Mouse (Mus musculus) midbrain, postnatal 0 days (tissue): Measurements from ENCODE around the gene Ttc30a1. TPM values are rescaled to one million over a fixed set of nuclear protein-coding genes. Genes with fewer than 3 reads are reported as not detected.
A peak's percentile ranks its signal among the peaks of the same experiment; 100 is the strongest.
"Not testable (repeated sequence)": the region's sequence is repeated elsewhere in the genome, so short reads cannot be mapped to it uniquely, and the experiment has no call there.

Experiments used
- ATAC-seq: fragments of 200-750 bp; cut with Nextera tagmentation; 2 replicates; pipeline ENCODE4 v1.8.0; 2017; ENCODE audit warnings: moderate number of reproducible peaks, mild to moderate bottlenecking, moderate TSS enrichment, moderate library complexity; ENCODE audit not compliant: low FRiP score
- DNase-seq: peaks from one replicate; pipeline ENCODE4 v3.0.0-alpha.2; 2015; ENCODE audit warnings: low spot score
- H3K27ac ChIP-seq: fragments of 300-500 bp; sonication (generic); 2 replicates; pipeline ENCODE4 v1.5.1; 2014; ENCODE audit warnings: low read depth, mild to moderate bottlenecking, low read length, mixed read lengths
- H3K27me3 ChIP-seq: fragments of 300-500 bp; sonication (generic); 2 replicates; pipeline ENCODE4 v1.6.1; 2014; ENCODE audit warnings: low read length, control low read depth, mixed read lengths; ENCODE audit not compliant: insufficient read depth
- H3K36me3 ChIP-seq: fragments of 300-500 bp; sonication (generic); 2 replicates; pipeline ENCODE4 v1.6.1; 2014; ENCODE audit warnings: low read length, control low read depth, mixed read lengths; ENCODE audit not compliant: insufficient read depth
- H3K4me1 ChIP-seq: fragments of 300-500 bp; sonication (generic); 2 replicates; pipeline ENCODE4 v1.6.1; 2014; ENCODE audit warnings: mild to moderate bottlenecking, control low read depth, antibody characterized with exemption, low read length, mixed read lengths; ENCODE audit not compliant: insufficient read depth
- H3K4me2 ChIP-seq: fragments of 300-500 bp; sonication (generic); 2 replicates; pipeline ENCODE4 v1.6.1; 2014; ENCODE audit warnings: low read depth, mild to moderate bottlenecking, low read length, mixed read lengths; ENCODE audit not compliant: poor library complexity, severe bottlenecking
- H3K4me3 ChIP-seq: fragments of 300-500 bp; sonication (generic); 2 replicates; pipeline ENCODE4 v1.5.1; 2014; ENCODE audit warnings: low read depth, mild to moderate bottlenecking, low read length, moderate library complexity
- H3K9ac ChIP-seq: fragments of 300-500 bp; sonication (generic); replicated peaks from 2 replicates; pipeline ENCODE4 v1.6.1; 2014; ENCODE audit warnings: mild to moderate bottlenecking, low read length, moderate library complexity, mixed read lengths; ENCODE audit not compliant: poor library complexity, severe bottlenecking
- H3K9me3 ChIP-seq: fragments of 300-500 bp; sonication (generic); 2 replicates; pipeline ENCODE4 v1.6.1; 2016; ENCODE audit warnings: low read length, control low read depth
- CTCF ChIP-seq: IDR thresholded peaks from 2 replicates; pipeline ENCODE4 v1.5.1; 2016; ENCODE audit warnings: antibody characterized with exemption, mild to moderate bottlenecking
- WGBS: fragments of 180-500 bp; shearing (Covaris S2); extraction: QIAGEN DNeasy Blood & Tissue Kit; methylation state at CpG from one replicate; pipeline ENCODE4 v1.1.7; 2014; 5-methylcytosine and 5-hydroxymethylcytosine counted together
- polyA plus RNA-seq: library from polyadenylated mRNA; unstranded; fragments of >200 nt; fragmentation: Nextera tagmentation; extraction: Ambion mirVana; gene quantifications from 2 replicates; pipeline ENCODE4 v1.2.1, GENCODE M21; 2015
- total RNA-seq: library from RNA; depleted of rRNA; stranded (reverse); fragments of >200 nt; gene quantifications from 2 replicates; pipeline ENCODE4 v1.2.3, GENCODE M21; 2014; rRNA removed

Ttc30a1 gene
- total RNA-seq, result 12.3 and 12.7 TPM in 2 replicates
- 5.2 and 5.5 TPM in 2 replicates for polyA plus RNA-seq

DNA sequence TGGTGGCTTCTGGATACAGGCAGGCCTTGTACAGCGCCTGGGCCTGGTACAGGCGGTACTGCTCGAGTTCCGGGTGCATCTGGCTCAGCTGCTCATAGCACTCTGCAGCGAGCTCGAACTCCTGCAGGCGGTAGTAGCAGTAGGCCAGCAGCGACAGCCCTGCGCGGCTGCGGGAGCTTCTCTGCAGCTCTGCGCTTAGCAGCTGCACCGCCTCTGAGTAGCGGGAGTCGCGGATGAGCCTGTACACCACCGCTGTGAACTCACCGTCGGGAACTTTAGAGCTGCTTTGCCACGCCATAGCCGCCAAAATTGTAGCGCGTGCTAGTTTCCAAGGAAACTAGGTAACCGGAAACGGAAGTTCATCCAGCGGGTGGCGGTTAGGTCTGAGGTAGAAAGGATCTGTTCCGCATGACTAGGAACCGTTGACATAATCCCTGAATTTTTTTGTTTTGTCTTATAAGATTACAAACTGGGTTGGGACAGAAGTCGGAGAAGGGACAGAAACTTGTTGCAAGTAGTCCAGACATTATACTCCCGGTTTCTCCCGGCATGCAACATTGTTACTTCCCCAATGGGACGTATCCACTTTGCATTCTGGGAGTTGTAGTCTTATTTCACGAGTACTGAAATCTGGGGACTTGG, at the start of gene Ttc30a1:
Ttc30a1 (minus strand) TSS at position 528 of the 642 bp plus-strand sequence.
- peak within 1 kb of the TSS; percentile 42 for H3K4me3 ChIP-seq
- H3K4me1 ChIP-seq, H3K9me3 ChIP-seq, H3K36me3 ChIP-seq, H3K27me3 ChIP-seq: not testable (repeated sequence)
- 3% methylated on average over 32 of the region's 34 CpGs for WGBS
- H3K27ac ChIP-seq, result peak within 1 kb of the TSS; percentile 59
- peak; percentile 92 for DNase-seq
- ATAC-seq, result peak; percentile 79
- 0 out of 2 replicates have a peak within 1 kb of the TSS, but pooled peaks have one; percentile 19 for H3K9ac ChIP-seq
- H3K4me2 ChIP-seq, result peak within 1 kb of the TSS; percentile 52

DNA sequence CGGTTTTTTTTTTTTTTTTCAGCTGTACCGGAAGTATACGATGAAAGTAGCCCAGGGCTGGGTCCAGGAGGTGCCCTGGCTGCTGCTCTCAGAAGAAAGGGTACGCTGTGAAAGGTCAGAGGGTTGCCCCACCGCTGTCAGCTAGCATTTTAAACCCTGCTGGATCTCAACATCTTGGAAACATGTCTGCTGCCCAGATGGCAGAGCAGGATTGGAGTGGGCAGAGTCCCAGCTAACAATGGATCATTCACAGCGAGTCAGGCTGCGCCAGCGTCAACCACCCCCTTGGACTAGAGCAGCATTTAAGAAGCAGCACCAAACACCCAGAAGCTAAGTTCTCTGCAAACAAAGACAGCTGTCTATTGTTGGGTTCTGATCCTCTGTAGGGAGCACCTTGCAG, 48.3 kb upstream of the Ttc30a1 start:
- Histone ChIP-seq H3K4me3 (no peak overlapping the region), H3K9ac (no peak overlapping the region), H3K4me2 (peak overlapping the region; percentile 37; the same call in 1 of the 2 replicates), H3K27ac (peak overlapping the region; percentile 80), H3K4me1 (peaks cover 12% of the 10 kb centered on the region; the same call in 1 of the 2 replicates), H3K9me3 (no peaks in the 10 kb centered on the region), H3K36me3 (no peaks in the 10 kb centered on the region), H3K27me3 (no peaks in the 10 kb centered on the region)
- TF ChIP-seq CTCF, result no peak
- WGBS, result 10% methylated on average over 8 of the region's 8 CpGs
- ATAC-seq (peak; percentile 80), DNase-seq (peak; percentile 81)

DNA sequence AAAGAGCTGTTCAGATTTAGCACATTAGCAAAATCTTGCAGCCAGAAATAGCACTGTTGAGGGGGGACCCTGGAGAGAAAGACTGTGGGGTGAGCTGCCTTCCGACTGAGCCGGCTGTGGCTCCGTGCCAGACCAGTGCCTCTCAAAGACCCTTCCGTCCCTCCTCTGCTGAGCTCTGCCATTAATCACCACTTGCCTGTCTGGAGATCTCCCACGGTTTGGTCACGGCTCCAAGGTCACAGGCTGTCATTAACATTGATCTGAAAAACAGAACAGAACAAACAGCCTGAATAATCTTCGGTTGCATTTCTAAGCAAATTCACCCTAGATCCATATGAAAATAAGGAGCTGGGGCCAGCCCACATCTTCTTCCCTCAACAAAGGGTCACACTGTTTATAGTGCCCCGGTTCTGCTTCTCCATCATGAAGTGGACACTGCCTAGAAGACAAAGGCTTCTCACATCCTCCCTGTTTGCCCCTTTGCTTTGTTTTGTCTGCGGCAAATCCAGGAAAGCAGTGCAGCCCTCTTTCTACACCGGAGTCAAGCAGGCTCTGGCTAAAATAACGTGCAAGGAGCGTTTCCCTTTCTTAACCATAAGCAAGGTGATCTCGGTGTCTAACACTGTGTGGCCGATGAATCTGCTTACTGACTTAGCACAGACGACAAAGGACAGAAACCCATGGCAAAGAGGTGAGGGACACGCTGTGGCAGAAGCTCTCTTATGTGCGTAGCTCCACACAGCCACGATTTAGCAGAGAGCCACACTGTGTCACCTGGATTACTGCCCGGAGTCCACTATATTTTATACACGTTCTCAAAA, 47.5 kb upstream of the Ttc30a1 start:
- Histone ChIP-seq H3K36me3 (no peaks in the 10 kb centered on the region), H3K4me3 (no peak overlapping the region), H3K9ac (peak overlapping the region; percentile 46; the same call in 1 of the 2 replicates), H3K4me2 (peak overlapping the region; percentile 37), H3K4me1 (peaks cover 12% of the 10 kb centered on the region; the same call in 1 of the 2 replicates), H3K9me3 (no peaks in the 10 kb centered on the region), H3K27me3 (no peaks in the 10 kb centered on the region), H3K27ac (peak overlapping the region; percentile 80)
- ATAC-seq (peak; percentile 80), DNase-seq (peak; percentile 83)
- no peak for TF ChIP-seq CTCF
- 8% methylated on average over 20 of the region's 20 CpGs for WGBS

DNA sequence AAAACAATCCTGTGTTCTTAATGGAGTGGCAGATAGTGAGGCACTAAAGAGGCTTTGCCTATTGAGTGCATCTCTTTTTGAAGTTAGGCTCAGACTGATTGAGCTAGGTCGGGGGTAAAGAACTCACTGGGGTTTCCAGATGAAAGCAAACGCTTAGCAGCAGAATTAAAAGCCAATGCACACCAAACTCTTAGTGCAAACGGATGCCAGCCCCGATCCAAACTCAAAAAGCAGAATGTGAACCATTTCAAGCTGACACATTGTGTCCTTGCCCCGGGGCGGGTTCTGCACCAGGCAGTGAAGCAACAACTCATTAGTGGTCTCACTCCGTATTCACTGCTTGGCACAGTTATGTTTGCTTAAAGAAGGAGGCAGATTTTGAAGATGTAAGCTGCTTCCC, 35.1 kb upstream of the Ttc30a1 start:
- Histone ChIP-seq H3K4me3 (no peak overlapping the region), H3K9me3 (no peaks in the 10 kb centered on the region), H3K27me3 (no peaks in the 10 kb centered on the region), H3K4me2 (no peak overlapping the region), H3K27ac (peak overlapping the region; percentile 13), H3K9ac (no peak overlapping the region), H3K36me3 (no peaks in the 10 kb centered on the region), H3K4me1 (no peaks in the 10 kb centered on the region)
- ATAC-seq (peak; percentile 47; the same call in 1 of the 2 replicates), DNase-seq (peak; percentile 66)
- no peak for TF ChIP-seq CTCF
- 3% methylated on average over 7 of the region's 7 CpGs for WGBS

DNA sequence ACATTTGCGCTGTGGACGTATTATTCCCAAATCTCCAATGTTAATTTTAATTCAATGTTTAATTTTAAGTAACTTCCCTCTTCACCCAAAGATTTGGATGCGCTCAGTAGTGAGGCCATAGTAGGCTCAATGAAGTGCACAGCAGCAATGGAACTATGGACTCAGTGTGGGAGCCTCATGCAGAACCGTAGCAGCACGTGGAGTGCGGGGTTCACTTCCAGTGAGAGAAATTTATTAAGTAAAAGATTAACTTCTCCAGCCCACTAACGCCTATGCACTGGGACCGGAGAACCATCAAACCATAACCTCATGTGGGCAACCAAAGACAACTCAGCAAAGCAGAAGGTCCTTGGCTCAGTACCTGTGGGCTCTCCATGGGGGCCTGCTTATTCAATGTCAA, 34.4 kb upstream of the Ttc30a1 start:
- DNase-seq, result no peak
- no peaks in the 10 kb centered on the region for H3K36me3 ChIP-seq
- H3K9ac ChIP-seq, result no peak overlapping the region
- TF ChIP-seq CTCF, result no peak
- WGBS, result 72% methylated on average over 8 of the region's 8 CpGs
- no peaks in the 10 kb centered on the region for H3K27me3 ChIP-seq
- no peaks in the 10 kb centered on the region for H3K9me3 ChIP-seq
- no peak for ATAC-seq
- H3K4me3 ChIP-seq, result no peak overlapping the region
- no peaks in the 10 kb centered on the region for H3K4me1 ChIP-seq
- H3K4me2 ChIP-seq, result no peak overlapping the region
- no peak overlapping the region for H3K27ac ChIP-seq

DNA sequence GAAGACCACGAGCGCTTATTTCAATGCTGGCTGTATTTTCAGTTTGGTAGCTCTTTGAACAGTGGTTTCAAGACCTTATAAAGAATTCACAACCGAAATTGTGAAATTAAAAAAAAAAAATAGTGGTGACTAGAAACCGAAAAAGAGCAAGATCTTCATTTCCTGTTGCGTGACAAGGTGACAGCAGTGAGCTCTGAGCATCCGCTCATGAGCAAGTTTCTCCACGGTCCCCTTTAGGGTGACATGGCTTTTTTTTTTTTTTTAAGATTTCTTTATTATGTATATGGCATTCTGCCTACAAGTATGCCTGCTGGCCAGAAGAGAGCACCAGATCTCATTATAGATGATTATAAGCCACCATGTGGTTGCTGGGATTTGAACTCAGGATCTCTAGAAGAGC, 33.7 kb upstream of the Ttc30a1 start:
- 91% methylated on average over 7 of the region's 7 CpGs for WGBS
- no peak for DNase-seq
- no peak for TF ChIP-seq CTCF
- H3K4me2 ChIP-seq, result no peak overlapping the region
- no peaks in the 10 kb centered on the region for H3K4me1 ChIP-seq
- H3K9me3 ChIP-seq, result no peaks in the 10 kb centered on the region
- H3K27me3 ChIP-seq, result no peaks in the 10 kb centered on the region
- H3K4me3 ChIP-seq, result no peak overlapping the region
- no peaks in the 10 kb centered on the region for H3K36me3 ChIP-seq
- no peak for ATAC-seq
- no peak overlapping the region for H3K27ac ChIP-seq
- H3K9ac ChIP-seq, result no peak overlapping the region
